Mouse (Mus musculus): Measurements from ENCODE around the gene Plbd2.

- no peak for TF ChIP-seq CTCF (conservative IDR thresholded peaks at IDR 0.05; ENCODE audit: low read length)
- TF ChIP-seq NANOG (IDR thresholded peaks at IDR 0.05; ENCODE audit: borderline replicate concordance, low read length) = no peak
Measured at GRCm38 (mm10) chr5:120495703-120496226, 7.7 kb downstream of the Plbd2 start.

All from E14TG2a.4 (cell line).